Mouse (Mus musculus) G1E (cell line): ENCODE measurements at regions not wholly inside any gene's neighbourhood (a gene's known extent, or its start where the extent isn't known, plus 50 kb on each side); places are given as distances from the start of the nearest gene placed in this dataset.

Experiments
- ATAC-seq: 2 replicates; pipeline ENCODE4 v1.8.0; 2016; ENCODE audit warnings: mild to moderate bottlenecking; ENCODE audit not compliant: insufficient number of reproducible peaks, poor library complexity, low FRiP score, severe bottlenecking; ENCODE audit errors: extremely low read depth
- DNase-seq: peaks from one replicate; pipeline ENCODE4 v3.0.0; 2012; ENCODE audit warnings: low spot score
- H3K27me3 ChIP-seq: 2 replicates; pipeline ENCODE4 v1.6.1; 2012; ENCODE audit warnings: mild to moderate bottlenecking, low read length, inconsistent platforms; ENCODE audit not compliant: insufficient read depth
- H3K36me3 ChIP-seq: replicated peaks from 2 replicates; pipeline ENCODE3; 2012; ENCODE audit warnings: mild to moderate bottlenecking, inconsistent platforms
- H3K4me1 ChIP-seq: 2 replicates; pipeline ENCODE4 v1.6.1; 2012; ENCODE audit warnings: low read depth, low read length, inconsistent platforms, mixed read lengths; ENCODE audit not compliant: insufficient read depth
- H3K4me3 ChIP-seq: 2 replicates; pipeline ENCODE4 v1.5.1; 2012; ENCODE audit warnings: low read depth, mild to moderate bottlenecking, inconsistent platforms, low read length, moderate library complexity, mixed read lengths
- H3K9me3 ChIP-seq: replicated peaks from 2 replicates; pipeline ENCODE4 v1.6.1; 2012; ENCODE audit warnings: inconsistent platforms
- CTCF ChIP-seq: IDR thresholded peaks from 2 replicates; pipeline ENCODE4 v1.5.1; 2012; ENCODE audit warnings: low read depth, low read length, inconsistent platforms, mixed read lengths
- GATA1 ChIP-seq: IDR thresholded peaks from 2 replicates; pipeline ENCODE4 v1.6.1; 2012; ENCODE audit warnings: borderline replicate concordance, low read length, inconsistent platforms, mixed read lengths
- GATA2 ChIP-seq: IDR thresholded peaks from 2 replicates; pipeline ENCODE4 v1.6.1; 2012; ENCODE audit warnings: low read depth, low read length, inconsistent platforms, borderline replicate concordance
- POLR2AphosphoS5 ChIP-seq: IDR thresholded peaks from 2 replicates; pipeline ENCODE4 v1.6.1; 2012; ENCODE audit warnings: low read depth, low read length, inconsistent platforms; ENCODE audit not compliant: insufficient replicate concordance
- TAL1 ChIP-seq: conservative IDR thresholded peaks from 2 replicates; pipeline ENCODE4 v1.6.1; 2012; ENCODE audit warnings: low read depth, low read length, inconsistent platforms, mixed read lengths

DNA sequence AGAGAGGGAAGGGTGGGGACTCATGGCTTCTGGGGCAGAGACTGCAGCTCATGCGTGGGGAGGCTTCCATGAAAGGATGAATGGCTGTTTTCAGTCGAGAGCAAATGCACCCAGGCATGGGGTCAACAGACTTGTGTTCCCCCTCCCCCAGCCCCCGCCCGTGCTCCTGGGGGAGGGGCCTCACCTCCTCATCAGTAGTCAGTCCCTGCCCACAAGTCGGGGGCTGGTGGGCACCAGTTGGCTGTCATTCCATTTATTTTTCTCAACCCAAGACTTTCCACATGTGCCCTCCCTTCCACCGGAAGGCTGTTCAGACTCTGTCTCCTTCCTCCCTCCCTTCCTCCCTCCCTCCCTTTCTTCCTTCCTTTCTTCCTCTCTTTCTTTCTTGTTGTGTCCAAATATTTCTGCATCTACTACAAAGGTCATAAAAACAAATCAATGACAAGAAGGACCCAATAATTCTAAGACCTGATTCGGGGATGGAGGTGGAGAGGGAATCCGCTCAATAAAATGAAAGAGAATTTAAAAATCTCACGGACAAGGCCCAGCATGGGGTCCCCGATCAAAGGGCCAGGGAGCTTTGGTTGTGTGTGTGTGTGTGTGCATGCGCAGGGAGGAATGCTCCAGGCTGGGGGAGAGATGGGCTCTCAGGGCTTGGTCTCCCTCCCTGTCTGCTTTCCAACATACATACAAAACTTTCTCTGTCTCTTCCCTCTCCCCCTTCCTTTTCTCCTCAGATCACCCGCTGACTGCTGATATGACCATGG, 57.7 kb downstream of the Rpl14 start:
- Histone ChIP-seq H3K36me3 (no peaks in the 10 kb centered on the region), H3K4me3 (no peak overlapping the region), H3K4me1 (no peaks in the 10 kb centered on the region), H3K27me3 (peaks cover 8% of the 10 kb centered on the region; the same call in 1 of the 2 replicates), H3K9me3 (no peaks in the 10 kb centered on the region)
- no peak for TF ChIP-seq POLR2AphosphoS5
- TF ChIP-seq CTCF = no peak
- no peak for TF ChIP-seq GATA1
- TF ChIP-seq GATA2 = no peak
- TF ChIP-seq TAL1 = no peak
- ATAC-seq (no peak), DNase-seq (no peak)

- Histone ChIP-seq H3K4me1 (no peaks in the 10 kb centered on the region), H3K9me3 (no peaks in the 10 kb centered on the region), H3K4me3 (no peak overlapping the region), H3K27me3 (peaks cover 8% of the 10 kb centered on the region; the same call in 1 of the 2 replicates), H3K36me3 (no peaks in the 10 kb centered on the region)
- no peak for ATAC-seq
- DNase-seq = no peak
- TF ChIP-seq GATA1 (no peak), POLR2AphosphoS5 (no peak)
Observed at GRCm38 (mm10) chr9:120629609-120630008, 58.4 kb downstream of the Rpl14 start.

- no peak overlapping the region for H3K4me3 ChIP-seq
- no peaks in the 10 kb centered on the region for H3K36me3 ChIP-seq
- no peaks in the 10 kb centered on the region for H3K9me3 ChIP-seq
- no peaks in the 10 kb centered on the region for H3K4me1 ChIP-seq
- DNase-seq = no peak
- peaks cover 4% of the 10 kb centered on the region; the same call in 1 of the 2 replicates for H3K27me3 ChIP-seq
- ATAC-seq = no peak
- TF ChIP-seq GATA2 (no peak), CTCF (no peak), GATA1 (no peak), POLR2AphosphoS5 (no peak), TAL1 (no peak)
Observed at GRCm38 (mm10) chr9:120632821-120633220, 61.6 kb downstream of the Rpl14 start.

DNA sequence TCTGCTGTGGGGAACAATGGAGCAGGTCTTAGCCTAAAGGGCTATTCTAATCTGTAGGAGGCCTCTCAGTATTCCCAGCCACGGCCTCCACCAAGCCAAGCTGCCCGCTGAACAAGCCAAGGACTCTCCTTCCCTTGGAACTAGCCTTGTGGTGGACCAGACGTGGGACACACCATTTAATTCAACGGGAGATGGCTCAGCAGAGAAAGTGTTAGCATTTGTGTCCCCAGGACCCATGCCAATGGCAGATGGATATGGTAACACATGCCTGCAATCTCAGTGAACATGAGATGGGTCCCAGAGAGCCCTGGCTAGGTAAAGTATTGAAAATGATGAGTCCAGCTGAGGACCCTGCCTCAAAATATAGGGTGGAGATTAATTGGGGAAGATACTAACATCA, 71.4 kb downstream of the Rpl14 start:
- no peak for DNase-seq
- Histone ChIP-seq H3K36me3 (no peaks in the 10 kb centered on the region), H3K27me3 (no peaks in the 10 kb centered on the region), H3K4me3 (no peak overlapping the region), H3K9me3 (no peaks in the 10 kb centered on the region), H3K4me1 (no peaks in the 10 kb centered on the region)
- TF ChIP-seq CTCF (no peak), GATA2 (no peak), TAL1 (no peak), POLR2AphosphoS5 (no peak), GATA1 (no peak)
- ATAC-seq = no peak

DNA sequence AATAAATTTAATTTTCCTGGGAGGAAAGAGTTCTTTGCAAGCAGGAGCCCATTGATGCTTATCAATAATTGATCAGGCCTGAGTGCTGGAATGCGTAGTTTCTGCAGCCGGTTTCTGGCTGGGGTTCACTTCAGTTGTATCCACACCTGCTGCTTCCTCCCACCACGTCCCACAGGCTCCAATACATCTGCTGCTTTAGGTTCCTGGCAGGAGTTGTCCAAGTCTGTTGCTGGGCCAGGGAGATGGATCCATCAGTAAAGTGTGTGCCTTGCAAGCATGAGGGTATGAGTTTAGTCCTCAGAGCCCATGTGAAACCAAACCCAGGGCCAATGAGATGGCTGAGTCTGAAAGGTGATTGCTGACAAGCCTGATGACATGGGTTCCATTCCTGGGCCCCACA, 72.1 kb downstream of the Rpl14 start:
- no peak for TF ChIP-seq POLR2AphosphoS5
- TF ChIP-seq TAL1 = no peak
- no peak for TF ChIP-seq GATA2
- TF ChIP-seq GATA1 = no peak
- TF ChIP-seq CTCF = no peak
- DNase-seq = no peak

GRCm38 (mm10) chr9:120645776-120646175, 74.5 kb downstream of the Rpl14 start:
- ATAC-seq (no peak; the same call in 1 of the 2 replicates), DNase-seq (no peak)
- Histone ChIP-seq H3K36me3 (no peaks in the 10 kb centered on the region), H3K9me3 (no peaks in the 10 kb centered on the region), H3K27me3 (no peaks in the 10 kb centered on the region), H3K4me3 (no peak overlapping the region), H3K4me1 (no peaks in the 10 kb centered on the region)
- TF ChIP-seq GATA1 = no peak
- no peak for TF ChIP-seq POLR2AphosphoS5
- TF ChIP-seq CTCF = no peak
- TF ChIP-seq TAL1 = no peak
- no peak for TF ChIP-seq GATA2

More for the DNA sequence above, 72.1 kb downstream of the Rpl14 start:
- Histone ChIP-seq H3K4me3 (no peak overlapping the region), H3K36me3 (no peaks in the 10 kb centered on the region), H3K9me3 (no peaks in the 10 kb centered on the region), H3K4me1 (no peaks in the 10 kb centered on the region), H3K27me3 (no peaks in the 10 kb centered on the region)
- no peak for ATAC-seq
